25 mouse cellular contexts compared by ENCODE assay signal in the genomic region with DNA sequence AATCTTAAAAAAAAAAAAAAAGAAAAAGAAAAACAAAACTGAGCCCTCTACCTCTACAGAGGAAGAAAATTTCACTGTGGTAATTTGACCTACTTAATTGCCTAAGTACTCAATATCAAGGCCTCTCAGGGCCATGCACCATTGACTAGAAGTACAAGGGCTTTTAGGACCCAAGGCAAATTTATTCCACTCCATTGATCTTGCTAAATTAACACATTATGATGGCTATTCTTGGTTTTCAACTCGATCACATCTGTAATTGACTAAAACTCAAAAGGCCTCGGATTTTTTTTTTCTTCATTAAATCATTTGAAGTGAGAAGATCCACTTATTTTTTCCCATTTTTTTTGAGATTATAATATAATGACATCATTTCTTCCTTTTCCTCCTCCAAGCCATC.
"Had no signal": no experiment of that assay in that cellular context is flagged by ENCODE, and none has a peak within 500 bp of the region (broad histone marks: within the 10 kb centered on the region; RNA-seq: fewer than 3 reads in every experiment).

No protein-coding gene starts in this region.

- H3K27ac ChIP-seq: heart, embryonic 10.5 days; hindbrain, embryonic 10.5 days; hindbrain, embryonic 12.5 days; intestine, embryonic 15.5 days; kidney, embryonic 15.5 days; left cerebral cortex, adult 2 months; limb, embryonic 10.5 days; limb, embryonic 12.5 days had no signal

- H3K27me3 ChIP-seq: heart, embryonic 12.5 days; hindbrain, embryonic 12.5 days; intestine, embryonic 15.5 days; kidney, embryonic 15.5 days; limb, embryonic 12.5 days had no signal

- H3K9me3 ChIP-seq: heart, embryonic 10.5 days; heart, embryonic 12.5 days; hindbrain, embryonic 10.5 days; hindbrain, embryonic 12.5 days; intestine, embryonic 15.5 days; kidney, embryonic 15.5 days; limb, embryonic 10.5 days; limb, embryonic 12.5 days had no signal

- H3K9ac ChIP-seq: heart, embryonic 12.5 days; intestine, embryonic 15.5 days; kidney, embryonic 15.5 days; limb, embryonic 12.5 days had no signal

- ATAC-seq: hindbrain, embryonic 16.5 days; inflammation-experienced regulatory T-cells, adult 6 months; intestine, embryonic 15.5 days; intestine, postnatal 0 days had no signal

- H3K36me3 ChIP-seq: hindbrain, embryonic 12.5 days; intestine, embryonic 15.5 days had no signal

- H3K4me2 ChIP-seq: heart, embryonic 12.5 days; intestine, embryonic 15.5 days; kidney, embryonic 15.5 days; limb, embryonic 12.5 days; liver, embryonic 11.5 days had no signal

- H3K4me3 ChIP-seq: heart, embryonic 10.5 days; heart, embryonic 12.5 days; hindbrain, embryonic 12.5 days; intestine, embryonic 15.5 days; kidney, embryonic 15.5 days; layer of hippocampus, adult 2 months; left cerebral cortex, adult 2 months; limb, embryonic 10.5 days; limb, embryonic 12.5 days had no signal

- DNase-seq: gastrocnemius, postnatal 10 days; gastrocnemius, postnatal 25 days; heart, adult 18-20 months; heart, postnatal 10 days; heart, postnatal 4 days; kidney, adult 18-20 months; kidney, adult 8-10 months; kidney, postnatal 10 days; kidney, postnatal 25 days; kidney, postnatal 4 days; liver had no signal
